Mouse (Mus musculus) testis, adult 2 months (tissue): ENCODE results near the gene Kalrn.

Experiments used
- CTCF ChIP-seq: fragments of 200-500 bp; IDR thresholded peaks from 2 replicates; pipeline ENCODE4 v1.5.1; 2012; ENCODE audit warnings: low read depth, mild to moderate bottlenecking, inconsistent platforms, low read length, moderate library complexity; ENCODE audit not compliant: control insufficient read depth, insufficient read depth, insufficient replicate concordance
- POLR2A ChIP-seq: fragments of 200-500 bp; IDR thresholded peaks from 2 replicates; pipeline ENCODE4 v1.6.1; 2012; ENCODE audit warnings: low read depth, mild to moderate bottlenecking, inconsistent platforms, low read length, moderate library complexity; ENCODE audit not compliant: control insufficient read depth

GRCm38 (mm10) chr16:34483716-34484115 is 89.6 kb downstream of the Kalrn start:
- TF ChIP-seq CTCF: no peak
- no peak for TF ChIP-seq POLR2A
